Mouse (Mus musculus) gastrocnemius, postnatal 10 days (tissue): Measurements from ENCODE around the gene Gprasp1. TPM values are rescaled to one million over a fixed set of nuclear protein-coding genes. Genes with fewer than 3 reads are reported as not detected.
"Not testable (repeated sequence)": the region's sequence is repeated elsewhere in the genome, so short reads cannot be mapped to it uniquely, and the experiment has no call there.

Experiments used
- DNase-seq: peaks from one replicate; pipeline ENCODE4 v3.0.0; 2021; ENCODE audit warnings: mixed read lengths
- long read RNA-seq, 2 experiments: library from polyadenylated mRNA; stranded (forward); transcript quantifications; one replicate each; pipeline ENCODE4 v2.0.0; 2021
- total RNA-seq, 2 experiments: library from RNA; stranded (reverse); gene quantifications; 2 replicates each; pipeline ENCODE4 v1.2.3; 2021

The Gprasp1 gene
- total RNA-seq, result 10 to 100 TPM; 22.0 to 29.1 TPM
- long read RNA-seq, experiment 1, full-length matches to known transcripts, result 2 of 16 reads
- long read RNA-seq, experiment 1, partial matches to known transcripts, result 5 of 16 reads
- long read RNA-seq, experiment 1, other reads (novel, unspliced or antisense), result 9 of 16 reads
- long read RNA-seq, experiment 2, full-length matches to known transcripts, result 6 of 19 reads
- long read RNA-seq, experiment 2, partial matches to known transcripts, result 4 of 19 reads
- long read RNA-seq, experiment 2, other reads (novel, unspliced or antisense), result 9 of 19 reads

DNA sequence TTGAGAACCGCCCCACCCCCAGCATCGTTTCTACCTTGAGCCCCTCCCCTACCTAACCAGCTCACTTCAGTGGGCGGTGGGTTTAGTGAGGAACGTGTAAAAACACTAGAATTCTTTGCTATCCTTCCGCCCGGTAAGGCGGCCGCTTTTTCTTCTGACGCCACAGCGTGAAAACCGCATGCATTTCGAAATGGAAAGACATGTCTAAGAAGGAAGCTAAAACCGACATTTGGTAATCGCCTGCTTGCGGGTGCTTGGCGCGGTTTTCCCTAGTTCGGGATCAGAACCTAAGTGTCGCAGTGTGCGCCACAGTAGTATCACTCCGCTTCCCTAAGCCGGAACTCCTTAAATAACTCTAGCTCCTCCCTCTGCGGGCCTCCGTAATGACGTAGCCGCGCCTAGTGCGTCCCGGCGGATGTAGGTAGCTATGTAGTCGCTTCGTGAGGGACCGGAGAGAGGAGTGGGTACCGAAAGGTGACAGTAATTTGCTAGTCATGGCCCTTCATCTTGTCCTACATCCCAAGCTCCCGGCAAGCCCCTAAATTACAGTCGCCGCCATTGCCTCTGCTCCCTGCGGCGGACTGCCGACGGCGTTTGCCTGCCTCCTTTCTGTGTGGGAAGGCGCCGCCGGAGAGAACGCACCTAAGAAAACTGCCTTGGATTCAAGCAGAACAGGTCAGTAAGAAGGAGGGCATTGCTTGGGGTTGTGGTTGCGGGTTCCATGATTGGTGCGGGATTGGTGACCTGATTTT lies at the start of gene Gprasp1, which contains the start of gene Armcx5:
TSS of gene Gprasp1 (plus strand) at position 430 of the 752 bp plus-strand sequence.
TSS of gene Armcx5 (plus strand) at position 430 of the 752 bp plus-strand sequence.
- DNase-seq, result peak; percentile 73

DNA sequence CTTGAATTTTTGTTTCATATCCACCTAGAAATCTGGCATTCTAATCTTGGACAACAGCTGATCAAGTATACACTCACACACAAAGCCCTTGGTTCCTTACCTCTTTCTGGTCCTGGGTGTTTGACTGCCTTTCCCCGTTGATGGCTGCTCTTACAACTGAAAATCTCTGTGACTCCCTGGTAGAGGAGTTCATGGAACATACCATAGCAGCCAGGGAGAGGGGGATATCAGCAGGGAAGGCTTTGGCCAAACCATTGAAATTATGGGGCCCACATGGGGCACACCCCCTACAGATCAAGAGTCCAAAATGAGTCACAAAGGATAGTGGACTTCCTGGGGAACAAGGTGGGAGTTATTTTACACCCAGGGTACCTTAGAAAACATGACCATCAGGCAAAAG lies 48.9 kb upstream of the Gprasp1 start, which contains the start of gene Tcp11x2:
TSS of gene Tcp11x2 (minus strand) at position 158 of the 400 bp plus-strand sequence.
- no peak for DNase-seq

DNA sequence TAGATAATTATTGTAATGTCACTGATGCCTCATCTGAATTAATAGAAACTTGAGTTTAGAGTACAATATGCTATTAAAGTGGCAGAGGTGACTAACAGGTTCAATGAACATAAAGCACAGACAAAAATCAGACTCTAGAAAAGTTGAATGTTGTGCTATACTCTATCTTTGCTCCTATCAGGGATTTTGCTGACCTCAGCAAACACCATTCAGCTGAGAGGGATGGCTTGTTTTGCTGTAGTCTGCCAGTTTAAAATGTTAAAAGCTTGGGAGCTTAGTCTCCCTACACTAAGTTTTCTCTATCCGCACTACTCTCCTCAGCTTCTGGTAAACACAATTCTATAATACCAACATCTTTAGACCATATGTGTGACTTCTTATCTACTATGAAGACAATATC lies 39.4 kb upstream of the Gprasp1 start:
- no peak for DNase-seq

DNA sequence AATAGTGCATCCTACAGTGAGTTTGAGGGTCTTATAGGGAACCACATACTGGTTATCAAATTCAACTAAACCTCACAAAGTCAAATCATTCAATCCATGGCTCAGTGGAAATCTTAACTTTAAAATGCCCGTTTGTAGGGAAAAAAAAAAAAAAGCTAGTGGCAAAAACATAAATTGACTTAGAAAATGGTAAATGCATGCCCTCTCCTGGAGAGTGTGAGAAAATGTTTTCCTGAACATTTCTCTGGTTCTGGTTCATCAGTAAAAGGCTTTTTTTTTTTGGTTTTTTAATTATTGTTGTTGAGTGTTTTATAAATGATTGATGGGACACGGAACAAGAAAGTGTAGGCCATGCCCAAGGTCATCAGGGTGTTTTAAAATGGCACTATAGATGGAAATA lies 38.2 kb upstream of the Gprasp1 start:
- DNase-seq, result no peak

DNA sequence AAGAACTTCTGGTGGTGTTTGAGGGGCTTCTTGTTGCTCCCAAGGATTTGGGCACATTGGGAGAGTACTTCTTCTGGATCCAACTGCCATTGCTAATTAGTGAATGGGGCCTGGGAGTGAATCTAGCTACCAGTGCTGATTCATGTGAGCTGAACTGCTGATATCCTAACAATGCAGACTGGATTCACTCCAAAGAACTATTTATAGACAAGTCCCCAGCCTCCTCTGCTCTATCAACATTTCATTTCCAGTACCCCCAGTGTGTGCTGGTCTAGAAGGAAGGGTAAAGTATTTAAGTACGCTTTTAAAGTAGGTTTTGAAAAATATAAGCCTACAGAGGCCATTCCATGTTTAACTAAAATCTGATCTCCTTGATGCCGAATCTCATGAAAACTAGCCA lies 29.7 kb upstream of the Gprasp1 start:
- DNase-seq, result no peak

DNA sequence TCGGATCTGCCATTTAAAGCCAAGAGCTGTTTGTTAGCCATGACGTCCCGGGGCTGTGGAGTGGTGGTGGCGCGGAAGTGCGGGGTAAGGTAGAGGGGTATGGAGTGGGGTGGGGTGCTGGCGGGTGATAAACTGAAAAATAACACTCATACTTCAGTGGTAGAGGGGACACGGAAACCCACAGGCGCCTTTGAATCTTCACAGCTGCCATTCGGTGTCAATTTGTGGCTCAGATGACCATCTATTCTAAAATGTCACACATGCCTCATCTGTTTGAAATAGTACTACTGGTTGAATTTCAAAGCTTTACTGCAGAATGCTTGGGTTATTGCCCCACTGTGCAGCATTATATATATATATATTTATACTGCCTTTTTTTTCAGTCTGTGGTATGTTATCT lies 17.4 kb upstream of the Gprasp1 start, which contains the start of gene Tmsb15a:
TSS of gene Tmsb15a (minus strand) at position 101 of the 400 bp plus-strand sequence.
- DNase-seq, result no peak

DNA sequence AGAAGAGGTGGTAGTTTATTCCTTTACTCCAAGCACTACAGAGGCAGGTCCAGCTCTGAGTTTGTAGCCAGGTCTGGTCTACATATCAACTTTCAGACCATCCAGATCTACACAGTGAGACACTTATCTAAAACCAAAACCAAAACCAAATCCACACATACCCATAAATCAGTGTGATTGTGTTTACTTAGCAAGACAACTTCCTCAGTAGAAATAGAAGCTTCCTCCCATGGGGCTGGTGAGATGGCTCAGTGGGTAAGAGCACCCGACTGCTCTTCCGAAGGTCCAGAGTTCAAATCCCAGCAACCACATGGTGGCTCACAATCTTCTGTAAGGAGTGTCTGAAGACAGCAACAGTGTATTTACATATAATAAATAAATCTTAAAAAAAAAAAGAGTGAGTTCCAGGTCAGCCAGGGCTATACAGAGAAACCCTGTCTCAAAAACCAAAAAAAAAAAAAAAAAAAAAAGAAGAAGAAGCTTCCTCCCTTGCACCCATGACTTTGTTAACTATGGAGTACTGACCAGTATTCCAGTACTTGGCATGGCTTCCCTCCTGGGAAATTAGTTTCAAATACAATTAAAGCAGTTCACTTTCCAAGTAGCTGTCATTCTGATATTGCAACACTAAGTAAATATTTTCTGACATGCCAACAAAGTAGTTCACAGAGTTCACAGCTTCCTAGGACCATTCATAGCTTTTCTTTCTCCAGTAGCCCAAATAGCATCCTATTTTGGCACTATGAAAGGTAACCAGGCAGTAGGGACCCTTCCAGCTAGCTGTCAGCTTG lies 3.6 kb upstream of the Gprasp1 start:
- no peak for DNase-seq

DNA sequence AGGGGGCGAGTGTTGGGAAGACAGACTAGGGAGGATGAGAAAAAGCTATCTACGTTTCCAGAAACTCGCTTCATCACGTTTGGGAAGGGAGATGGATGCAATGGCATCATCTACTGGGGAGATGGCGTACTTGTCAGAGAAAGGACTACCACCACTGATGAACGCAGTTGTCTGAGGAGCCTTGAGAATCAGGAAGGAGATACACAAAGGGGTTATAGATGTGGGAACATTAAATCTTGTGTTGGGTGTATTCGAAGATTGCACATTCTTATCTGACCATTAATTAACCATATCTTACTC lies 473 bp downstream of the Gprasp1 start:
- DNase-seq, result no peak

DNA sequence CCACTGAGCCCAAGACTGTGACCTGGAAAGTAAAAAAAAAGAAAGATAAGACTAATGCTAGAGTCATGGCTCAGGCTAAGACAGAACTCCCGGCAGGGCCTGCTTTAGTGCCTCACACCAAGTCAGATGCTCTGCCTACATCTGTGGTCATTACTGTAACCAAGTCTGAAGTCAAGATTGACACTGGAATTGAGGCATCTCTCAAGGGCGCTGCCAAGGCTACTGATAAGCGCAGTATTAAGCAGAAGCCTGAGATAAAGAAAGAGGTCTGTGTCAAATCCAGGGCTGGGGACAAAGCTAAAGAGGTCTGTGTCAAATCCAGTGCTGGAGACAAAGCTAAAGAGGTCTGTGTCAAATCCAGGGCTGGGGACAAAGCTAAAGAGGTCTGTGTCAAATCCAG lies 2.8 kb downstream of the Gprasp1 start:
- DNase-seq, result not testable (repeated sequence)

DNA sequence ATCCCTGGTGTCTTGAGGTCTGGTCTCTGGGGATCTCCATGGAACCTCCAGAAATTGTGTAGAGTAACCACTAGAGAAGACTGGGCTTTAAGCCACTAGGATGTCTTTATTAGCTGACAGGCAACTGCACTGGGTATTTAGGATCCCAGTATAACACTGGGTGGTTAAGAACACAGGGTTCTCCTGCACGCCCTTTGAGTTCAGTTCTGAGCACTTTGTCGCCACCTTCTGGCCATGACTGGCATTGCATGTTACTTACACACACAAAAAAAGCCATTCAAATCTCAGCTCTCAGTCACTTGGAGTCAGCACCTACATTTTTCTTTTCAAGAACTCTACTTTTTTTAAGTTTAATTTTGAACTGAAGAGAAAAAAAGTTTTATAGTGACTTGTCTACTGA lies 10.3 kb downstream of the Gprasp1 start:
- peak; percentile 72 for DNase-seq

DNA sequence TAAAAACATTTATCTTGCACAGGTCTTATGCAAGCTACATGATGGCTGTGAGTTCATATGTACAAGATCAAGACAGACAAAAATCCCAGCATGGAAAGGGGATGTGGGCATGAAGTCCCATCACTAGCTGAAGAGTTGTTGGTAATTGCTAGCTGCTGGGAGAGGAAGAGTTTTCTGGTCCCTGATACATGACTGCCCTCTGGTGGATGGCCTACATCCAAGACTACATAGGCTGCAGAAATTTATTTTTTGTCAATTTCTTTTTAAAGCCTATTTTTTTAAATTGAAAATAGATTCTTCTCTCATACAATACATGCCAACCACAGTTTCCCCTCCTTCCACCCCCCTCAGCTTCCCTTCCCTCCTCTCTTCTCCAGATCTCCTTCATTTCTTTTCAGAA lies 19.2 kb downstream of the Gprasp1 start:
- peak; percentile 21 for DNase-seq

DNA sequence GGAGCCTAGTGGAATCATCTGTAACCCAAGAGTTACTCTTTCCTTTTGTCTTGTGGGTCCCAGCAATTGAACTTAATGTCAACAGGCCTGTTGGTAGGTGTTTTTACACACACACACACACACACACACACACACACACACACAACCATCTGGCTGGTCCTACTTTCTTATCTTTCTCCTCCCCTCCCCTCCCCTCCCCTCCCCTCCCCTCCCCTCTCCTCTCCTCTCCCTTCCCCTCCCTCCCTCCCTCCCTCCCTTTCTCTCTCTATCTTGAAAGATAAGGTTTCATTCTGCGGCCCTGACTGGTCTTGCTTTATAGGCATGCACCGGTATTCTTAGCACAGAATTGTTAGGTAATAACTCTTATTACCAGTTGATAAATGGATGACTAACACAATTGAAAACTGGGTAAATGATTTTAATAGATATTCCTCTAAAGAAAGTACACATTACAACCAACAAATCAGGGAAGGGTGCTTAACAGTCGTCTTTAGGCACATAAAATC lies 25.6 kb downstream of the Gprasp1 start:
- no peak for DNase-seq

DNA sequence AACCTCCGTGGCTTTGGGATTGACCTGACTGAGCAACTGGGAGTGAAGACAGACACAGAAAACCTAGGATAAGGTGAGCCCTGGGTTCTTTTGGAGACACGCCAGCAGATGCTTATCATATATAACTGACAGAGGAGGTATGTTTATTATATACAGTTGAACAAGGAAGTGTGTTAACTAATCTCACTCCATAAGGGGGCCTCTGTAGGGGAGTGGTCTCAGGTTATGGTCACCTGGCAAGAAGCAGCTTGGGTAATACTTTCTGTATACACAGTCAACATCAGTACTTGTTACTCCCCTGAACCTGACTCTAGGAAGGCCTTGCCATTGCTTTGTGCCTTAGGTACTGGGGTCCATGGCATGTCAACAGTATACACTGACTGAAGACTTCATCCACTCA lies 26.0 kb downstream of the Gprasp1 start:
- no peak for DNase-seq

DNA sequence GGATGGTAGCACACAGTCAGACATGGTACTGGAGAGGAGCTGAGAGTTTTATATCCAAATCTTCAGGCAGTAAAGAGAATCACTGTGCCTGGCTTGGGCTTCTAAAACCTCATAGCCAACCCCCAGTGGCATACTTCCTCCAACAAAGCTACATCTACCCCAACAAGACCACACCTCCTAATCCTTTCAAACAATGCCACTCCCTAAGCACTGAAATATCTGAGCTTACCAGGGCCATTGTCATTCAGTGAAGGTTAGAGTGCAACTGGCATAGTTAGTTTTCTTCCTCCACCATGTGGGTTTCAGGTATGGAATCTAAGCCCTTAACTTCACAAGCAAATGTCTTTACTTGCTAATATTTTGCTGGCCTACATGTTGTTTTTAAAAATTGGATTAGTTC lies 49.0 kb downstream of the Gprasp1 start:
- no peak for DNase-seq

DNA sequence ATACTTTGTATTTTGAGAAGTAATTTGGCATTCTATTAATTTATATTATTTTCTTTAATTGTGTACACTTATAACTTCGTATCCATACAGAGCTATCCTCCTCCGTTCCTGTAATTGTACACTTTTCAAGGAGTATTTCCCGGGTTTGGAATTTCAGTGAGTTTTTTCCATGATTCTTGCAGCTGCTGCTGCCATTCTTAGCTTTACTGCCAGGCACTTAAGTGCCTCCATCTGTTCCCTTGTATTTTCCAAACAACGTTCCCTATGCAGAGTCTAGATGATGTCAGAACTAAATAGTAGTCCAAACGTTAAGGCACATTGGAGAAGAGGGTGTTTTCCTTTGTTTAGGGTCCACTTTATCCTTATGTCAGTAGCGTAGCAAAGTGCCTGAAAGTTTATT lies 49.8 kb downstream of the Gprasp1 start:
- no peak for DNase-seq

DNA sequence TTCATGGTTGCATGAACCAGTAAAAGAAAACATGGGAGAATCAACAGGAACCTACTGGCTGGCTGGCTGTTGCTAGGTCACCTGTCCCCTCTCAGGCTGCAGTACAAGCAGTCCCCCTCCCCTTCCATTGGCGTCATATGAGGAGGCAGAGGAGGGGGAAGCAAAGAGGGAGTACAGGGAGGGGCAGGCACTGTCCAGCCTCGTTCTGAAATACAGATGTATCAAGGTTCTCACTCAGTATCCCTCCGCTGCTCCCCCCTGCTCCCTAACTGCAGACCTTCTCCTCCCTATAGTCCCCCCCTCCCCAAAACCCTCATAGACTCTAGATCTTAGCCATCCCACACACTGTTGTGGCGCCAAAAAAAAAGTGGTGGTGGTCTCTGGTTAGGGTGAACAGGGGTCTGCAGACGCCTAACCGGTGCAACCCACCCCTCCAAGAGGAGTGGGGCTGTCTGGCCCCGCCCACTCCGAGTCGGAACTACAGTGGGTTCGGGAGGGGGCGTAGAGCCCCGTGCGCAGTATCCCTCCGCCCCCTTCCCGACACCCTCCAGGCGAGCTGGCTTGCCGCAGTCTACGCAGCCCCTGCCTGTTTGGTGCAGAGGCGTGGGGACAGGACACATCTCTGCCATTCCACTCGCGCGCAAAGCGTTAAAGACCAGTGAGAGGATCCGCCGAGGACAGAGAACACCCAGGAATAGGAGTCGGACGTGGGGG lies 53.2 kb downstream of the Gprasp1 start:
- DNase-seq, result peak; percentile 27

DNA sequence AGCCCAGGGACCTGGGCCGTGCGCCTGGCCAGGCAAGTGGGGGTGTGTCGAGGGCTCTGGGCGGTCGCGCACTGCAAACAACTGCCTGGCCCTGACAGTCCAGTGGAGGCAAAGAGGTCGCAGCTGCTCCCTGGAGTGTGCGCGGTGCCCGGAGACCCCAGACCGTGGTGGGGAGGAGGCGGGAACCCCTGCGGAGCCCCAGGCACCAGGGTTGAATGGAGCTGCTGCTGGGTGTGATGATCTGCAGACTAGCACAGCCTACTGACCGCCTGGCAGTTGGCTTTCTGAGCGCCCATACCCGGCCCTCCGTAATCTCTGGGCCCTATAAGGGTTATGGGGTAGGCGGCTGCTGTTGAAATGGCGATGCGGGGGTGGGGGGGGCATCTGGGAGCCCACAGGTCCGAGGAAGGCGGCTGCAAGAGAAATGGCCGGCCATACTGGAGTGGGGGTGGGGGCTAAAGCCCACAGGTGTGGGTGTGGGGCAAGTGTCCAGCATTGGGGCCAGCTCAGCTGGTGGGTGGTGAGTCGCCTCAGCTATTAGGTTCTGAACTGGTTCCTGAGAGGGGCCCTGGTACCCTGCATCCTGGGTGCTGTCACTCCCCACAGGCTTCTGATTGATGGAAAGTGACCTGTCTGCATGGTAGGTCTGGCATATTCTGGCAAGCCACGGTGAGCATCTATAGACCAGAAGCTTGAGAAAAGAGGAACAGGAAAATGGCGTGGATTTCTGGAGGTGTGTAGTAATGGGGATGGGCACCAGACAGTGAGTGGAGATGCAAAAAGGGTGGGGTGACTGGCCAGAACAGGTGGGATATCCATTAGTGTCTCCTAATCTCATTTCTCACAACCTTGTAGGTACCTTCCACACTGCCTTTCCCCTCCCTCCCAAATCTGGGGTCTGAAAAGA lies 54.0 kb downstream of the Gprasp1 start:
- DNase-seq, result not testable (repeated sequence)

DNA sequence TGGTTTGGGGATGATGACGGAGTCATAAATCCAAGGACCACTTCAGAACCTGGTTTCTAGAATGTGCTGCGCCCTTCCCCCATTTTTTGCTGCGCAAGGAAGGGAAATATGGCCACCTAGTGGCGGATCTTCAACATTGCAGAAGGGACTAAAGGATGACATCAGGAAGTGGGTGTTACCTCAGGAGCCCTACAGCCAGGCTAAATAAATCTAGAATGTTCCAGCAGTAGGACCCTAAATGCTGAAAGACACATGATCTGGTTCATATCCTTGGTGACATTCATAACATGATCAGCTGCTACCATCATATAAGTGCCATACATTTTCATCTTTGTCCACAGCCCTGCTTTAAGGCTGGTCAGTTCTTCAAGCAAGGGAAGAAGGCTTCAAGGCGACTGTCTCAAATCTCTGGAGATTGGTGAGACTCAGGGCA lies 54.7 kb downstream of the Gprasp1 start, which contains the start of gene Bhlhb9:
TSS of gene Bhlhb9 (plus strand) at position 383 of the 433 bp plus-strand sequence.
- peak; percentile 23 for DNase-seq

DNA sequence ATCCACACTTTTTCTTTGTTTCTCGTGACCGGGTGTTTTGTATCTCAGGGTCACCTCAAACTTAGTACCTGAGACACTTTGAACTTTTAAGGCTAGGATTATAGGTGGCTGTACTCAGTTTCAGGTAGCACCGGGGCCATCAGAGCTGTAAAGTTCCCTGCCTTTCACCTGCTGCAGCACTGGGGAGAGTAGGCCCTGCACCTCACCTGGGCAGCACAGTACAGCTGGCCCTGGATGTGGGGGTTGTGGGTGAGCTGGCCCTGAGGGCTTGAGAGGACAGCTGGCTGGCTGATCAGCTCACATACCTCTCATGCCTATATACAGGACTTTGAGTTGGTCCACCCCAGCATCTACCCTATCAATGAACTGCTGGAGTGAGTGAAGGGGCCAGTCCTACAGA lies 61.6 kb downstream of the Gprasp1 start:
- DNase-seq, result no peak

DNA sequence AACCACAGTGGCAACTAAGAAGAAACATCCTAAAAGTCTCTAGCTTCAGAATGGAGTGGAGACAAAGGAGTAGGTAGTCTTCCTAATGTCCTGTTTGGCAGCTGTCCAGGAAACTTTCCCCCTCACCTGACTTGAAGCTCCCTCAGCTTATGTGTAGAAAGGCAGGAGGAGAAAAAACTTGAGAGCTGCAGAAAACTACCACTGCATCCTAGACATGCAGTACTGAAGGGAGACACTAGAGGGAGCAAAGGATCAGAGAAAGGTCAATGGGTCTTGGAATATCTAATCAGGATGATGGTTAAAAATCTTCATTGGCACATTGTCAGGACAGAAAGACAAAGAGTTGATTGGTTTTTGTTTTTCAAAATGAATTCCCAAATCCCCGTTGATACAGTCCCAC lies 63.2 kb downstream of the Gprasp1 start:
- peak; percentile 11 for DNase-seq

DNA sequence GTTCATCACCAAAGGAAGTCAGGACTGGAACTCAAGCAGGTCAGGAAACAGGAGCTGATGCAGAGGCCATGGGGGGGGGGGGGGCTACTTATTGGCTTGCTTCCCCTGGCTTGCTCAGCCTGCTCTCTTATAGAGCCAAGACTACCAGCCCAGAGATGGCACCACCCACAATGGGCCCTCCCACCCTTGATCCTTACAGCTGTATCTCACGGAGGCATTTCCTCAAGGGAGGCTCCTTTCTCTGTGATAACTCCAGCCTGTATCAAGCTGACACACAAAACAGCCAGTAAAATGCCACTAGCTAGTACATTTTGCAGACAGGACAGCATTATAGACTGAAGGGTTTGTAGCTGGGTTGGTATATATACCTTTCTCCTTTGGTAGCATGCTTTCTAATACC lies 93.4 kb downstream of the Gprasp1 start:
- not testable (repeated sequence) for DNase-seq
